Mouse (Mus musculus): Measurements from ENCODE around the gene Cotl1.

Gene Cotl1

DNA sequence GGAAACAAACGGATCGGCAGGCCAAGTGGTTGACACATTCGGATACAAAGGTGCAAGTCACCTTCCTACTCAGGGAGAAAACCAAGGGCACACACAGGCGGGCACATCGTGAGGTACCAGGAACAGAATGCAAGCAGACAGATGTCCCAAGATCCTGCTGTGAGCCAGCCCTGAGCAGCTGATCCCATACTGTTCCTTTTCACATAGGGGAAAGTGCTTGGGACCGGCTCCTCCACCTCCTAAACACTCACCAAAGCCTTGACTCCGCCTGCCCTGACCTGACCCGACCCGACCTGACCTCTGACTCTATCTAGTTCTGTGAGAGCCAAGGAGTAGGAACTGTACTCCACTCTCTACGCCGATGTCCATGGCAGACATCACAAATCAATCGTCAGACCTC is 22.9 kb downstream of the Cotl1 start:
- no peak for DNase-seq (ENCODE audit: low spot score)

DNA sequence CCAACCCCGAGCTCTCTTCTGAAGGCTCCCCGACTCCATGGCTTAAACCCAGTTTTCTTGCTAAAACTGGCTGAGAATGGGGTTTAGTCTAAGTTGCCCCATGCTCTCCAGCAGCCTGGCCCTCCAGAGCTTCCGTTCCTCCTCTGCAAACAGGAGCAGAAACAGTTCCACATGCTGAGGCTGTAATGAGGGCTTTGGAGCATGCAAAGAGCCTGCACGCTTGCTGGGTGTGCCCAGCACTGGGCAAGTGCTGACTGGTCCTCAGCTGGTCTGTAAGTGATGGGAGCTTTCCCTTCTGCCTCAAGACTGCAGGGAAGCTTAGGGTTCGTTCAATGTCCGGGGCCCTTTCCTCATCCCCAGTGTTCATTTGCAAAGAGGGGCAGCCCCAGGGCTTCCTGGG is 24.1 kb downstream of the Cotl1 start:
- DNase-seq (ENCODE audit: low spot score): no peak

DNA sequence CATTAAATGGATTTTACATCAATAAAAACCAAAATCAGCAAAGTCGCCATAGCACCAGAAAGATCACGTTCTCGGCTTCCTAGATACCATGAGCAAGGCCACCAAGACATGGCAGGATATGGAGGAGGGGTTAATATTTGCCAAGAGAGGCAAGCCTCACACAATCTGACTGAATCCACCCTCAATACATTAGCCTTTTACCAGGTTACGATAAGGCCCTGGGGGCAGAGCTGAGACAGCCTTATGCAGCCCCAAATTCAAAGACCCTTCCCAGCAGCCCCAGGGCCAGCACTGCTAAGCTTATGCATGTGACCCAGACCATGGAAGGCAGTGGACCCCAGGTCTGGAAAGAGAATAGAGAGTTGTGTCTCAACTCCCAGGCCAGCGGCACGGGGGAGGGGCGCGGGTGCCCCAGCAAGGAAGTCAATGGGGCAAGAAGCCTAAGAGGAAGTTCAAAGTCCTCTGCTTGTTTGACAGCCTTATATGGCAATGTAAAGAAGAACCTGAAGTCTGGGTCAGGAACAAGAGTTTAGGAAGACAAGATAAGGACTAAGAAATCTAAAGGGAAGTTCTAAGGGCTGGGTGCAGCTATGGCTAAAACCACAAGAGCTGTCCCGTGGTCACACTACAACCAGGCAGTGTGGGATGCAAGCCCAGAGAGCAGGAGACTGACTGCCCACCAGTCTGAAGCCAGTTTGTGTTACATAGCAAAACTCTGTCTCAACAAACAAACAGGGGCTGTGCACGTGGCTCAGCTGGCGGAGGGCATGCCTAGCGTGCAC is 27.5 kb downstream of the Cotl1 start:
- DNase-seq (ENCODE audit: low spot score): no peak

GRCm38 (mm10) chr8:119811925-119812324 is 28.4 kb downstream of the Cotl1 start:
- DNase-seq (ENCODE audit: low spot score): peak; percentile 9

DNA sequence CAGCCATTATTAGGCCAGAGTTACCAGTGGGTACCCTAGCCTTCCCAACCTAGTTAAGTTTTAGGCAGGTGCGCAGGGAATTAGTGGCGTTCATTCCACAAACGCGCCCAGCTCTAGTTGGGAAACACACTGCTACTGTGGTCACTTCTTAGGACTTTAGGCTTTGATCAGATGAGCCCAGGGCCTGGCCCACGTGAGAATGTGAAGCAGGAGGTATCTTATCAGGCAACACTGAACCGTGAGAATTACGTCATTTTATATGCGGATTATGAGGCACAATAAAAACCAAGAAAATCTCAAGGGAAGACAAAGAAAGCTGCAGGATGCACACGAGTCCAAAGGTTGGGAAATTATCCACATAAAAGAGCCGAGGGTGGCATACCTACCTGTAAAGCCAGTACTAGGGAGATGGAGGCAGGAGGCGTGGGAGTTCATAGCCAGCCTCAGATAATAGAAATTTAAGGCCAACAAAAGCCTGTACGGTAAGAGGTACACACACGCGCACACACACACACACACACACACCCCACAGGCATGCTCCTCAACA is 29.3 kb downstream of the Cotl1 start:
- DNase-seq (ENCODE audit: low spot score): no peak

- no peak for DNase-seq (ENCODE audit: low spot score)
Measured at GRCm38 (mm10) chr8:119810127-119810868, 30.0 kb downstream of the Cotl1 start.

DNA sequence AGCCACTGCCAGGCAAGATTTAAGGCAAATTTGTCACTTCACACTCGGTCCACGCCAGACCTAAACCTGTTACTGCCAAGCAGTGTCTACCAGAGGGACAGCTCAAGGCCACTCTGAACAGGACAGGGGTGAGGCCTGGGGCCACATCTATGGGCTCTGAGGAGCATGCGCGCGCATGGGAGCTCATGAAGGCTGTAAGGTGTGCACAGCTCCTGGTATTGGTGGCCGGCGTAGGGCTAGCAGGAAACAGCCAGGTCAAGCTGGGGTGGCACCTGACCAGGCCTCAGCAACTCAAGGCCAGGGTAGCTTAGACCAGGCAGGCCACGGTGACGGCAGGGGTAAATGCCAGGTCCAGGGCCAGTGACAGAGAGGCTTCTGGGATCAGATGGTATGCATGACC is 30.7 kb downstream of the Cotl1 start:
- DNase-seq (ENCODE audit: low spot score): no peak

DNA sequence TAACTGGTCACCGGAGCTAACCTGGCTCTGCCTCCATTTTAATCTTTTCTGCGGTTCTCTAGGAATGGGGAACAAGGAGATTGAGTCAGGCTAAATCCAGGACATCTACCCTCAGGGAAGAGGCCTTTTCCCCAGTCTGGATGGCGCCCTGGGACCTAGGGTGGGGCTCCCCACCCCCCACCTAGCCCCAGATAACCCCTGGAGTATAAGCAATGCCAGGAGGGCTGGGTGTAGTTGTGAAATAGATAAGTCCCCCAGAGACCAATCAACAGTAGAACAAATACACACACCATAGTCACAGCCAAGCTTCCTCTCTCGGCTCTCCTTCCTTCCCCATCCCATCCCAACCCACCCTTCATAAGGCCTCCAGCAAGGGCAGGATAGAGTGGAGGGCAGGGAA is 32.7 kb downstream of the Cotl1 start:
- no peak for DNase-seq (ENCODE audit: low spot score)

DNA sequence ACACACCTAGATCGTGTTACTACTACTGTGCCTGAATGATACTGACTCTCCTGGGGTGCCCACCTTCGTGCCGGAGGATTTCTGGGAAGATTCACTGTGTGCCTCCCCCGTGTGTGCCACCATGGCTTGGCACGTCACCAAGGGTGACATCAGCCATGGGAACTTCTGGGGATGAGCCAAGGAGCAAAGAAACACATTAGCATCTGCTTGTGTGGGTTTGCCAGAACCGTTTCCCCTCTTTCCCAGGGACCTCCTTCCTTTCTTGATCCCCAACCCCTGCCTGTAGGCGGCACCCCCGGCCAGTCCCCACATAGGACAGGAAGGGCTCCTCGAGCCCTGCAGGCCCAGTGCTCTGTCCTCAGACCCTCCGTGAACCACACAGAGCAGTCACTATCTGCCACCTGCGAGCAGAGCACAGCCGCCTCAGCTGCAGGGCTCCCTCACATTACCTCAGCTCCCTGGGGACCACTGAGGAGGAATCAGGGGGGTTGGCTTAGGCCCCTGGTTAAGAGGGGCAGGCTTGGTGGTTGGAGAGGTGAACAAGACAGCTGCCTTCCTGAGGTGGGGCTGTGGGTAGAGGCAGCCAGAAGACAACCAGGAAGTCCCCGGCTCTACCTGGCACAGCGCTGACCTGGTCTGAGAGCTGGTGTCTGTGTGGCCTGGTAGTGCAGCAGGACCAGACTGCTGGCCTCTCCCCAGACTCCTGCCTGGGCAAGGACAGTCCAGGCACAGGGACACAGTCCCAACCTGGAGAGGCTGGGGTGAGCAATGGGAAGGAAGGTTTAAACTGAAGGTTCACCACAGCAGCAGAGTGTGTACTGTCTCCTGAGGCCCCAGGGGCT is 33.7 kb downstream of the Cotl1 start:
- no peak for DNase-seq (ENCODE audit: low spot score)

DNA sequence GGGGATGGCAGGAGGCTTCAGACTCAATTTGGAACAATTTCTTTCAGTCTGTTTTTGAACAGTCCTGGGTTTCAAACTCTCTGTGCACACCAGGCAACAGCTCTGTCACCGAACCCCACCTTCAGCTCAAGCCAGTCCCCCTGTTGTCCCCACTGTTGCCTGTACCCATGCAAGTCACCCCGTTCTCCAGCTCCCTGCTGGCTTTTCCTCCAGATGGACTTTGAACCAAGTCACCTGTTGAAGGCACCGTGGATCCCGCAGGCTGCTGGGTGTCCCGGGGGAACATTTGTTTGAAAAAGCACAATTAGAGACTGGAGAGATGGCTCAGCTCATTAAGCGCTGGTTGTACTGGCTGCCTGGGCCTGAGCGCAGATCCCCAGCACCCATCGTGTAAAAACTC is 35.1 kb downstream of the Cotl1 start:
- no peak for DNase-seq (ENCODE audit: low spot score)

DNA sequence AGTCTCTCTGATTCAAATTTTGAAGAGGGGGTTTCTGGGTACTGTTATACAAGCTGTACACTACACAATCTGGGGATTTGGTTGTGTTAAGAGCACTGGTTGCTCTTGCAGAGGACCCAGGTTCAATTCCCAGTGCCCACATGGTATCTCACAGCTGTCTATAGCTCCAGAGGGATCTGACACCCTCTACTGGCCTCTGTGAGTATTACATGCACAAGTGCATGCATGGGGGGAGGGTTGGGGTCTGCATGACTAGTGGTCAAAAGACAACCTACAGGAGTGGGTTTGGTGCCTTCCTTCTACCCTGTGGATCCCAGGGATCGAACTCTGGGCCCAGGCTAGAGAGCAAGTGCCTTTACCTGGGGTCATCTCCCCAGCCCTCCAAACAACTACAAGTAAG is 37.8 kb downstream of the Cotl1 start:
- no peak for DNase-seq (ENCODE audit: low spot score)

DNA sequence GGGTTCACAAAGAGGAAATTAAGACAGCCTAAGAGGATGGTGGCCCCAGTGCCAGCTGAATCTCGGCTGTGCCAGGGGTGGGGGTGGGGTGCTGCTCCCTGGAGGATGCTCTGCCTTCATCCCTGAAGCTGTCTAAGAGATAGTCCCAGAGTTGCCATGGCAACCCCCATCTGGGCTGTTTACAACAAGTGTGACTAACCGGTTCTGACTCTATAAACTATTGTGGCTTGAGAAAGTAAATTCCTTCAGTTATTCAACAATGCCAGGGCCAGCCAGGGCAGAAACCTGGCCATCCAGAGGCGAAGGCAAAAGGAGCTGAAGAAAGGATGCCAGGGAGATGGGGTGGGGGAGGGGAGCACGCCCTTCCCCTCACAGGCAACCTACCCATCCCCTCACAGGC is 39.2 kb downstream of the Cotl1 start:
- DNase-seq (ENCODE audit: low spot score): no peak

- no peak for DNase-seq (ENCODE audit: low spot score)
Measured at GRCm38 (mm10) chr8:119798965-119799264, 41.4 kb downstream of the Cotl1 start.

GRCm38 (mm10) chr8:119798170-119798964 is 42.0 kb downstream of the Cotl1 start:
- peak; percentile 16 for DNase-seq (ENCODE audit: low spot score)

GRCm38 (mm10) chr8:119795651-119796050 is 44.7 kb downstream of the Cotl1 start:
- DNase-seq (ENCODE audit: low spot score): no peak

- no peak for DNase-seq (ENCODE audit: low spot score)
Measured at GRCm38 (mm10) chr8:119794689-119795088, 45.7 kb downstream of the Cotl1 start.

GRCm38 (mm10) chr8:119791804-119792704 is 48.3 kb downstream of the Cotl1 start:
- DNase-seq (ENCODE audit: low spot score): peak; percentile 49

DNA sequence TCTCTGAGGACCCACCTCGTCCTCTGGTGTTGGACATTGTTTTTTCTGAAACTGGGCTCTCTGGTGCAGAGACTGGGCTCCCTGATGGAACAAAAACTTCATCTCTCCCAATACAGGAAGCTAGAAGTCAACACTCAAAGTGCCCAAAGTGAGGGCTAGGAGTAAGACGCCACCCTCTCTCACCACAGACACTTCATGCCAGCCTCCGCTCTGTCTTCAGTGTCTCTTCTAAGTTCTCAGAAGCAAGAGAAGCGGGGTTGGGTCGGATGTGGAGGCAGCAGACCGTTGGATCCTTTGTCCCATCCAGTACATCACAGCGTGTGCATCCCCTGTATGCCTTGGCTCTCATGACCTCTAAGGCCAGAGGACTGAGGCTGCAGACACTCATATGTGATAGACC is 50.8 kb downstream of the Cotl1 start:
- no peak for DNase-seq (ENCODE audit: low spot score)

- no peak for DNase-seq (ENCODE audit: low spot score)
Measured at GRCm38 (mm10) chr8:119788607-119789381, 51.5 kb downstream of the Cotl1 start.

- DNase-seq (ENCODE audit: low spot score): no peak
Measured at GRCm38 (mm10) chr8:119787341-119787740, 53.0 kb downstream of the Cotl1 start.
